Mouse (Mus musculus) lung, adult 2 months (tissue): Measurements from ENCODE around the gene Gm15737.

ENCODE experiments used
- CTCF ChIP-seq: fragments of 200-500 bp; IDR thresholded peaks from 2 replicates; pipeline ENCODE4 v1.5.1; 2011; ENCODE audit warnings: mild to moderate bottlenecking, low read length, control low read depth; ENCODE audit not compliant: insufficient read depth
- POLR2A ChIP-seq: fragments of 200-500 bp; IDR thresholded peaks from 2 replicates; pipeline ENCODE4 v1.6.1; 2011; ENCODE audit warnings: low read depth, mild to moderate bottlenecking, control low read depth, low read length, borderline replicate concordance; ENCODE audit errors: extremely low read depth

DNA sequence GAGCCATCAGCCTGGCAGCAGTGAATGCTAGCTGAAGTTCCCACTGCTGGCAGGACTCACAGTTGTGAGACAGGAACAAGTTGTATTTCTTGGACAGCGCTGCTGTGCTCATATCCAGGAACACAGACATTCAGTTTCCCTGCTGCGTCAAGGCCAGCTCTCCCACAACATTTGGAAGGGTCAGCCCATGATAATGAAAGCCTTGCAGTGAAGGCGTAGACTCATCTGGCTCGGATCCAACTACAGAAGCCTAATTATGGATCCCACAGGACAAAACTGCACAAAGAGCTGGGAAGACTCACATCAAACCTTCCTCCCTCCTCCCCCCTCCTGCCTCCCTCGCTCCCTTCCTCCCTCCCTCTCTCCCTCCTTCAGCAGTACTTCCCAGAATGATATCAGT lies 18.9 kb upstream of the Gm15737 start:
- TF ChIP-seq CTCF = no peak
- no peak for TF ChIP-seq POLR2A
